Mouse (Mus musculus) thymus, postnatal 4 days (tissue): ENCODE measurements around the gene Upb1.
A peak's percentile ranks its signal among the peaks of the same experiment; 100 is the strongest.
"Not testable (repeated sequence)": the region's sequence is repeated elsewhere in the genome, so short reads cannot be mapped to it uniquely, and the experiment has no call there.

Experiments used
- DNase-seq: peaks from one replicate; pipeline ENCODE4 v3.0.0; 2021

The Upb1 gene

DNA sequence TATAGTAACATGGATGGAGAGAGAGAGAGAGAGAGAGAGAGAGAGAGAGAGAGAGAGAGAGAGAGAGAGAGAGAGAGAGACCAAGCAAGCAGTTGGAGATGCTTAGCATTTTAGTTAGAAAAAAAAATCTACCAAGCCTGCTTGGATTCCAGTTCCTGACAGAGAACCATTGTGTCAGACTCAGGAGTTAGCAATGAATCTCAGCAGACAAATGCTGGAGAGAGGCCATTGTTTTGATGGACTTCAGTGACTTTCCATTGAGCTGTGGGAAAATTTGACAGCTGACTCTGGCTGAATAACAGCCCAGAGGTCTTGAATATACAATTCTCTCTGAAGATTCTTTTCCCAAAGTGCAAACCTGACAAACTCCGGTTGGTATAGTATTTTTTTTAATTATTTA is 56.9 kb downstream of the Upb1 start:
- DNase-seq = no peak

DNA sequence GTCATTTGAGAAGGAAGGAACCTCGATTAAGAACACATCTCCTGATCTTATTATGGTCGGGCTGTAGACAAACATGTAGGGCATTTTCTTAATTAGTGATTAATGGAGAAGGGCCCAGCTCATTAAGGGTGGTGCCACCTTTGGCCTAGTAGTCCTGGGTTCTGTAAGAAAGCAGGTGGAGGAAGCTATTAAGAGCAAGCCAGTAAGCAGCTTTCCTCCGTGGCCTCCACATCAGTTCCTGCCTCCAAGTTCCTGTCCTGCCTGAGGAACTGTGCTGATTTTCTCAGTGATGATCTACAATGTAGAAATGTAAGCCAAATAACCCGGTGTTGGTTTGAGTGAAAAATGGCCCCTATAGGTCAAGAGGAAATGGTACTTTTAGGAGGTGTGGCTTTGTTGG is 57.4 kb downstream of the Upb1 start:
- DNase-seq = no peak

DNA sequence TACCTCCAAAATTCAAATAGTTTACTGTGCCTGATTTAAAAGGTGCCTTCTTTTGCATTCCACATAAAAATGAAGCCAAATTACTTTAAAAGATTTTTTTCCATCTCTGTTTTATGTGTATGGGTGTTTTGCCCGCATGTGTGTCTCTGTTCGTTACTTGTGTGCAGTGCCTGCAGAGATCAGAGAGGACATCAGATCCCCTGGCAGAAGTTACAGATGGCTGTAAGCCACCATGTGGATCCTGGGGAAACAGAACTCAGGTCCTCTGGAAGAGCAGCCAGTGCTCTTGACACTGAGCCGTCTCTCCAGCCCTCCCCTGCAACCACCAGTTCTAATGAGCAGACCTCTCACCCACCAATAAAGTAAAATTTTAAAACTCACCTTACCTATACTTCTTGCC is 61.8 kb downstream of the Upb1 start:
- DNase-seq = no peak

DNA sequence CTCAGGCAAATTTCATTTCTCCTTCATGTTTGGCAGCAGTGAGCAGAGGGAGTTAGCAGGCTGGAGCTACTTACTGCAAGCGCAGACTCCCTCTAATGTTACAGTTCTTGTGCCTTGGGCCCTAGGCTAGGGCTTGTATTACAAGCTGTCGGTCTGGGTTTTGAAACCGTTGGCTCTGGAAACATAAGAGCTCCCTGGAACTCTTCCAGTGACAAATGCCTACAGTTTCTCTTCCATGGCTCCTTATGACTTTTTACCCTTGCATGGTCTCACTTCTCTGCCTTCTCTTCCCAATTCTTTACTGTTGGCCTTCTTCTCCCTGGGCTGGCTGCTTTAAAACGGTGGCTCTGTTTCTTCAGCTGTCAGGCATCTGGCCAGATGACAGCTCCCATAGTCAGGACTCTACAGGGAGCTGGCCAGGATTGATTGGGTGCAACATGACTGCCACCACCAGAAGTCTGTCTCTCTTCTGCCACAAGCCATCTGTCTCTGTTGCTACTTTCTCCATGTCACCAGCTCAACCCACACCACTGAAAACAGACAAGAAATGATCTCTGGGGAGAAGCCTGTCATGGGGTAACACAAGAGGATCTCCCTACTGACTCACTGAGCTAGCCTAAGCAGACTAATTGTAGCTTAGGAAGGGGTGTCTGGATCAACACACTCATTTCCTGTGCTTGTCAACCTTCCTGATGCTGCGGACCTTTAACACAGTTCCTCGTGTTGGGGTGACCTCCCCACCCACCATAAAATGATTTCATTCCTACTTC is 65.1 kb downstream of the Upb1 start:
- DNase-seq = no peak

DNA sequence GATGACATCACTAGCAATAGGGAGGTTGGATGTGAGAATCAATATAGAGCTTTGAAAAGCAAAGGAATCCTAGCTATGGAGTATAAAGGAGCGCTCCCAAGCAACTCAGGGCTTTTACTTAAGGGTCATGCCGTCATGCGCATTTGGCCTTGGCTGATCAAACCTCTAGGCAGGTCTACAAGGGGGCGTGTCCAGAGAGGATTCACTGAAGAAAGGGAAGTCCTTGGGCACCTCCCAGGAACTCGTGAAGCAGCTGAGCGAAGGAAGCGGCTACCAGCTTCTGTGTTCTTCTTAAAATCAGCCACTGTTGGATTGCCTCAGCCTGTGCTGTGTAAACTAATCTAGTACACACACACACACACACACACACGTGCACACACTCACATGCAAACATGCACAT is 72.5 kb downstream of the Upb1 start:
- no peak for DNase-seq

DNA sequence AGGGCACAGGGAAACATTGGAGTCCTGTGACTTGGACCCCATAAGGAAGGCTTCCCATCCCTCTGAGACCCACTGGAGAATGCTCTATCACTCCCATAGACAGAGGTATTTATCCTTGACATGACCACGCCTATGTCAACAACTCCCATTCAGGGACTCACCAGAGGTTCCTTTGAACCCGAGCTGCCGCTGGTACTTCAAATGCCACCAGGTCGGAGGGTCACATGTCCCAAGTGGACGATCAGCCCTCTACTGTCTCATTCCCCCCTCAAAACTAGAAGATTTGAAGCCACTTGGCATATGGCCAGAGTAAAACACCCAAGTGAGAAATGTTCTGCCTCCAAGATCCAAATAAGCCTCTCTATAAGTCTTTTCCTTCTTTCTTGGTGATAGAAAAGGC is 73.7 kb downstream of the Upb1 start:
- no peak for DNase-seq

DNA sequence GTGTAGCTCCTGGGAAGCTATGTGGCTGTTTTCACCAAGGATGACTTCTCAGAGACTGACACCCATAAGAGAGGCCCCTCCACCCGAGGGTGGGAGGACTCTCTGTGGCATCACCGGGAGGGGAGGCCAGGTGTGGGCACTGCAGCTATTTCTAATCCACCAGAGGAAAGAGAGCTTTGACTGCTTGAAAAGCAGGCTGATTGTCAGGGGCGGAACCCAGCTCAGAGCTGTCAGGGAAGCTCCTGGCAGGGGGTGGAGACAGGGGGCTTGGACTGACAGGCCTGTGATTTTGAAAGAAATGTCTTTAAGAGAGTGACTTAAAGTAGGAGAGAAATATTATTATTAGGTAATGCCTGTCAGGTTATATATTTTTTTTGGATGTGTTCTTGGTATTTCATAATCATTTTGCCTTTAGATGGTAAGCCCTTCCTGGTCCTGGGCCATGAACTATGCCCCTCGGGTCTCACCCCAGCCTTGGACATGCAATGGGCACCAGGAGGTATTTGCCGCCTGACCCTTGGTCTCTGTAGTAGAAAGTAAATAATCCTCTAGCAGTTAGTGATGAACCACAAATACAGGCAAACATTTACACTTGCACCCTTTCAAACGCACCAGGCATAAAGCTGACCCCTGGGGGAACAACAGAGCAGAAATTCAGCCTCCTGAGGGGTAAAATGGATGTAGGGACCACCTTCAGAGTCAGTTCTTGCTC is 74.4 kb downstream of the Upb1 start:
- not testable (repeated sequence) for DNase-seq

DNA sequence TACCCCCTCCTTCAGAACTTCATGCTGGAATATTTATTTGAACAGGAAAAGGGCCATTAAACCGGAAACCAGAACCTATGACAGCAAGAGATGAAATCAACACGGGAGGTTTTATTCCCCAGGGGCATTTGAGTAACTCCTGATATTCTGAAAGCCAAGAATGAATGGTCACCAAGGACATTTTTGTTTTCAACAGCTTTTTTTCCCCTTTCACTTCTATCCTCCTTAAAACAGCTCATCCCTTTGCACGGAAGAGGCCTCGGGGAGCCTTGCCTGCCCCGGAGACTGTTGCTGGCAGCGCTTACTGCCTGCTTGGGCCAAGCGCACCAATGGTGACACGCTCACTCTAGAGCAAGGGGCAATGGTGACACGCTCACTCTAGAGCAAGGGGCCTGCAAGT is 76.1 kb downstream of the Upb1 start:
- no peak for DNase-seq

DNA sequence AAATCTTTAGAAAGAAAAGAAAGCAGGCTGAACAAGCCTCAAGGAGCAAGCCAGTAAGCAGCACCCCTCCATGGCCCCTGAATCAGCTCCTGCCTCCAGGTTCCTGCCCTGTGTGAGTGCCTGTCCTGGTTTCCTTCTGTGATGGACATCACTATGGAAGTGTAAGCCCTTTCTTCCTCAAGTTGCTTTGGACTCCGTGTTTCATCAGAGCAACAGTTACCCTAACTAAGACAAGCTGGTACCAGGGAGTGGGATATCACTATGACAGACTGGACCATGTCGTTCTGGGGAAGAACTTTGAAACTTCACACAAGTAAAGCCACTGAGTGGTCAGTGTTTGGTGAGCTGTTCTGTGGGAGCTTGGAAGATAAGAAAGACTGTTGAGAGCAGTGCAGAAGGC is 79.0 kb downstream of the Upb1 start:
- DNase-seq = no peak

DNA sequence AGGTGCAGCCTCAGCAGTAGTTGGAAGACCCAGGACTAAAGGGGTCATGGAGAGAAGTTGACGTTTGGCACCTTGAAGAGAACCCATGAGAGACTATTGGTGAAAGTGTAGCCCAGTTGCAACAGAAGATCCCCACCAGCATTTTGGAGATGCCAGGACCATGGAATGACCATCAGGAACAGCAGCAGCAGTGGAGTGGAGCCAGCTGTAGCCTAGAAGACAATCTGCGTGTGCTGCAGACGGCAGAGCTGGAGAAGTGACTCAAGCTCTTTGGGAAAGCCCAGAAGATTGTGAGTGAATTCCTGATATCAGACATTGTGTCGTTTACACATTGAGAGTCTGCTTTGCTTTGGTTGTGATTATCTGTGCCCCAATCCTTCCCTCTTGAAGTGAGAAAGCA is 80.8 kb downstream of the Upb1 start:
- no peak for DNase-seq

DNA sequence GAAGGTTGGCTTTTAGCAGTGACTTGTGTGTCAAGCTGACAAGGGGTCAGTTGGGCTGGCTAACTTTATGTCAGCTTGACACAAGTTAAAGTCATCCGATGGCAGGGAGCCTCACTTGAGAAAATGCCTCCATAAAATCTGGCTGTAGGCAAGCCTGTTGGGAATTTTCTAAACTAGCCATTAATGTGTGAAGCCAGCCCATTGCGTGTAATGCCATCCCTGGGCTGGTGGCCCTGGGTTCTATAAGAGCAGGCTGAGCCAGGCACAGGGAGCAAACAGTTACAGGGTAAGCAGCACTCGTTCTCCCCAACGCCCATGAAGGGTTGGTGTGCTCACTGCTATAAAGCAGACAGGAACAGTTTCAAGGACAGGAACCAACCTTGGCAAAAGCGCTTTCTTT is 81.4 kb downstream of the Upb1 start:
- DNase-seq = no peak

DNA sequence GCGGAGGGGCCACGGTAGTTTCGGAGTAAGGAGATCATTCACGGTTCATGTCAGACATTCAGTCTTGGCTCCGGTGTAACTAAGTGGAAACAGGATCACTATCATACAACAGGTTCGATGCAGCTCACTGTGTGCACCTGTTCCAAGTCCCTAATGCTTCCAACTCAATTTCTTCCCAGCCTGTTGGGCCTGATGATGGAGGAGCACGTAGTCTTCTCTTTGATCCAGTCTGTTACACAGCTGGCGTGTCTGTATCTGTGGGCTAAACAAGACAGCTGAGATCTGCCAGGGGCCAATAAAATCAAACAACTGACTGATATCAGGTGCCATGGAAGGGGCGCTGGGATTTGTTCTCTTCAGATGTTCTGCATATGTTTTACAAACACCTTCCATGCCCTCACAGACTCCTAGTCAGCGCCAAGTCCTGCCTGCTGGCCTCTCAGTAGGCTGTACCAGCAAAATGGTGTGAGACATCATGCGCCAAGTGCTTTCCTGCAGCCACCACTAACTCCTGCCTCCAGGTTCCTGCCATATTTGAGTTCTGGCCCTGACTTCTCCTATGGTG is 82.1 kb downstream of the Upb1 start:
- DNase-seq = no peak

DNA sequence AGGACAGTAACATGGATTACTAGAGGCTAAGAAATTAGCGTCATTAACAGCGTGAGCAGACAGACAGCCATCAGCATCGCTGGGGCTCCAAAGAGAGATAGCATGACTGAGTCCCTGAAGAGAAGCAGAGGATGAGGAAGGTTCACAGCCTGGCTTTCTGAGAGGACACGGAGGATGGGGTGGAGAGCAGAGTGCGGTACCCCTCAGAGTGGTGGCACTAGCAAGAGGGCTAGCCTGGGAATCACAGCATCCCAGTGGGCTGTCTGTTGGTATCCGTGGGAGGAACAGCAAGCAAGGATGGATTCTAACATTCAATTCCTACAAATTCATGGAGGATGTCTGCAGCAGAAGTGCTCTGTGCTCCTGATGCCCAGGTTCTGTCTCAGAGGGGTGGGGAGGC is 83.2 kb downstream of the Upb1 start:
- DNase-seq = no peak

DNA sequence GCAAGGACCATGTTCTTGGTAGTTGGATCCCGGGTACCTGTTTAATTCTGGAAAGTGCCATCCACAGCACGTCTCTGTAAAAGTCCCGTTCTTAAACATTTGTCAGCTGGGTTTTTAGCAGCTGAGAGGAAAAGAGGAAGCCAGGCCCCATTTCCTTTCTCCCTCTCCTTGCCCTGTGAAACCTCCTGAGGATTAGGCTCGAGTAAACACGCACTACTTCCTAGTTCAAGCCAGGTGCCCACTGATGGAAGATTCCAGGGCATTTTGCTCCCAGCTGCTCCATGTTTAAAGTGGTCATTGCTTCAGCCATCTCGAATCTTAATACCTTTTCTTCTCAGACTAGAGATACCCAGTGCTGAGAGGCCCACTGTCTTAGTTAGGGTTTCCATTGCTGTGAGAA is 83.9 kb downstream of the Upb1 start:
- no peak for DNase-seq

DNA sequence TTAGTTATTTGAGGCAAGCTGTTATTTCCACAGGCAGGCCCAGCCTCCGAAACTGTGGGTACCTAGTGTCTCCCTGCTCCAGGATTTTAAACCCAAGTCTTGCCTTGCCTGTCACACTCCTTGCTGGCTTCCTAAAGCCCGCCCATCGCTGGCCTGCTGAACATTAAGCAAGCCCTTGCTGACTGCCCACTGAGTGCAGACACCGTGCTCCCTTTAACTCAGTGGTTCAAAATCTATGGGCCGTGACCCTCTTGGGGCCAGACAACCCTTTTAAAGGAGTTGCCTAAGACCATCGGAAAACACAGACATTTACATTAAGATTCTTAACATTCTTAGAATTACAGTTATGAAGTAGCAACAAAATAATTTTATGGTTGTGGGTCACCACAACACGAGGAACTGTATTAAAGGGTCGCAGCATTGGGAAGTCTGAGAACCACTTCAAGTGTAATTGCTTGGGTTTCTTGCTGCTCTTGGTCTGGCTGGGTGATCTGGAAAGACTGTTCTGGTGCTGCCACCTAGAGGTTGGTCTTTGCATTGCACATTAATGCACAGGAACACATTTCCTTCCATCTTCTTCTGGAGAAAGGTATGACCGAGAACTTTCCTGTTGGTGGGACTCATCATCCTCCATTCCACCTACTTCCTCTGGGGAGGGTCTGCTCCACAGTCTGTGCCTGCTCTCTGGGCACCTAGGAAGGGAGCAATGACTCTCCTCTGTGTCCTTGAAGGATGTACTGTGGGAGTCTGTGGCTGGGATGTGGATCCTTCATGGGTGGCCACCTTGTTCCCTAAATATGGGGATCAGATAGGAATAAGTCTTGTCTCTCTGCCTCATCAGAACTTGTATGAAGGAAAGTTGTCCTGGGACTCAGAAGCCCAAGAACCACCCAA is 85.4 kb downstream of the Upb1 start:
- peak; percentile 86 for DNase-seq

DNA sequence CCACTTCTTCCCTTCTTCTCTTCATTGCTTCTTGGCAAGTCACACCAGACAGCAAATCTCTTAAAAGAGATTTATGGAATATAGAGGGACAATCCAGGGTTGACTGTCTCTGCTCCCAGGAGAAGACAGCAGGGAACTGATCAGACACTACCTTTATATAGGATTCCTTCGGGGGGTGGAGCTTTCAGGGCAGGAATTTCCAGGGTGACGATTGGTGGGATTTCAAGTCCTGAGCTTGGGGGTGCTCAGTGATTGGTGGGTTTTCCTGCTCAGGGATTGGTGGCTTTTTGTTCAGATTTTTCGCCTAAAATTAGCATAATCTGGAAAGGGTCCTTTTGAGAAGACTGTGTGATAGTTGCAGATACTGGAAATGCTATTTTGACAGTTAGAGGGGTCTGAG is 86.2 kb downstream of the Upb1 start:
- no peak for DNase-seq

DNA sequence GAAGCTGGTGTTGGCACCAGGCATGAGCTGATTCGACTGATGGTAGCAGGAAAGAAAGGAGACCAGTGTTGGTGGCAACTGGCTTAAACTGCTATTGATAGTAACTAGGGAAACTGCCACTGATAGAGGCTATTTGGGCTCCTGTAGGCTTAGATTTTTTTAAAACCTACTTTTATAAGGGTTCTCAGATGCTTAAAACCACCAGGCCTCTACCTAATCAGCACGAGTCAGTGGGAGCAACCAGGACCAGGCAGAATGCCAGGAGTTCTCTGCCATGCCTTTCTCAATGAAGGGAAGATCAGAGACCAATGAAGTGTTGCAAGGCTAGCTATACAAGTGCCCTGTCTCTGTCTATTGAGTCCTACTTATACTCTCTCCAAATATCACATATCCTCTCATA is 88.6 kb downstream of the Upb1 start:
- no peak for DNase-seq

DNA sequence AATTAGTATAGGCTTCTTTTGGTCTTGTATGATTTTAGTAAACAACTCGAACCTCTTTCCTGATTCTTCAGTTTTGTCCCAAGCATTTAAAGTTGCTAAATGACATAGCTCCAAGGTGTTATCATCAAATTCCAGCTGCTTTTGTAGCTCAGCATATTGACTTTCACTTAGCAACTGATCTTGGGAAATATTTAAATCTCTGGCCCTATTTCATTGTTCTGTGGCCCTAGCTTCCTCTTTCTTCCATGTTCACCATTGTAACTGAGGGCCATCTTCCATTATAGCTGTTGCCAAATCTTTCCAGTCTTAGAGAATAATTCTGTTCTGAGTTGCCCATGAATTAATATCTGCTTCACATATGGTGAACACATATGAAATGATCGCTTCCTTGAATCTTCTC is 89.8 kb downstream of the Upb1 start:
- DNase-seq = no peak
